Comparison of ENCODE assay signal across 8 mouse cellular contexts in the genomic region with DNA sequence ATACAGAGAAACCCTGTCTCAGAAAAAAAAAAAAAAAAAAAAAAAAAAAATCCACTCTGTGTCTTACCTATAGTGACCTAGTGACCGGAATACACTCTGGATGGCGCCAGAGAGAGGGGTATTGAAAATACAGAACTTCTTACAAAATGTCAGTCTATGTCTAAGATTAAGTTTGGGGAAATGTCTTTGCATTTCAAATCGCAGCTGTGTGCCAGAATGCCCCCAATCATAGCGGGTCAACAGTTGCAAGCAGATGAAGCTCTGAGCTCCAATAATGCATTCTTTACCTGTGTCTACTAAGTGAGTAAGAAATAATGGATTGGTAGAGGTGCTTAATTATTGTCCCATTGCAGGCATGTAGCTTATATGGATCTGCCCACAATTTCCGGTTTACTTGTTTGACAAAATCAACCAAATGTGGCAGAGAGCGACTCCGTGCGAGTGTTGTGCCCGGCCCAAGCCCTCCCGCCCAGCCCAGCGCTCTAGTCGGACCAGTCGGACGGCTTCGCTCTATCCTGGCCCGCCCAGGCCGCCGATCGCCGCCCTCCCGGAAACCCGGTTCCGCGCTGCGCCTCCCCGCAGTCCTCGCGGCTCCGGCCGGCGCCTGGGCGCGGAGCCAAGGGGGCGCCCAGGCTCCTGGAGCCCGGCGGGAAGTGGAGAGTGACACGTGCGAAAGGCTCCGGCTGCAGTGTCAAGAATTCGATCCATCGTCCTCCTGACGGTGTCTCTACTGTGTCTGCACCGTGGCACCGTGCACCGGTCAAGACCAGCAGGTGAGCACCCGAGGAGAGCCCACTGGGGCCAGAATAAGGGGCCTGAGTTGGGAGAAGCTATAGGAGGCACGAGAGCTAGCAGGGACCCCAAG. TPM values are rescaled to one million over a fixed set of nuclear protein-coding genes. Genes with fewer than 3 reads are reported as not detected.
A peak's percentile ranks its signal among the peaks of the same experiment; 100 is the strongest.
DNase-seq lines count a peak whose midpoint lies in the region; ATAC-seq lines count a peak whose summit lies in the region.

Gene Psd4, plus strand, starts transcription at position 551 of the 865 bp plus-strand sequence.

- H3K36me3 ChIP-seq in intestine, embryonic 16.5 days (ENCODE audit: control insufficient read depth, insufficient read depth, low read length) = no peaks in the 10 kb centered on the region
- H3K36me3 ChIP-seq in liver, embryonic 16.5 days (ENCODE audit: control insufficient read depth, insufficient read depth) = no peaks in the 10 kb centered on the region
- no peaks in the 10 kb centered on the region for H3K36me3 ChIP-seq in neural tube, embryonic 11.5 days (ENCODE audit: control insufficient read depth, insufficient read depth, low read length)

- no peaks in the 10 kb centered on the region for H3K27me3 ChIP-seq in intestine, embryonic 16.5 days (replicated peaks; ENCODE audit: control insufficient read depth, insufficient read depth, low read length)
- H3K27me3 ChIP-seq in liver, embryonic 16.5 days (ENCODE audit: control insufficient read depth, insufficient read depth, low read depth, low read length) = no peaks in the 10 kb centered on the region
- peaks cover 6% of the 10 kb centered on the region; the same call in 1 of the 2 replicates for H3K27me3 ChIP-seq in neural tube, embryonic 11.5 days (ENCODE audit: control insufficient read depth, insufficient read depth, low read length)

- 3% methylated on average over 47 of the region's 47 CpGs for WGBS in intestine, embryonic 16.5 days
- 1% methylated on average over 40 of the region's 47 CpGs for WGBS in liver, embryonic 16.5 days (ENCODE audit: insufficient replicate concordance)
- 4% methylated on average over 47 of the region's 47 CpGs for WGBS in neural tube, embryonic 11.5 days

- H3K9ac ChIP-seq in intestine, embryonic 16.5 days (ENCODE audit: low read depth, low read length) = peak within 1 kb of the TSS; percentile 65
- H3K9ac ChIP-seq in liver, embryonic 16.5 days (ENCODE audit: low read depth, low read length) = peak within 1 kb of the TSS; percentile 32
- H3K9ac ChIP-seq in neural tube, embryonic 11.5 days (ENCODE audit: low read length) = peak within 1 kb of the TSS; percentile 14; the same call in 1 of the 2 replicates

- H3K4me2 ChIP-seq in intestine, embryonic 16.5 days (ENCODE audit: low read depth, low read length) = peak within 1 kb of the TSS; percentile 76
- peak within 1 kb of the TSS; percentile 71 for H3K4me2 ChIP-seq in liver, embryonic 16.5 days (ENCODE audit: low read depth, low read length)
- peak within 1 kb of the TSS; percentile 58 for H3K4me2 ChIP-seq in neural tube, embryonic 11.5 days (ENCODE audit: low read depth)

- H3K4me3 ChIP-seq in intestine, embryonic 16.5 days (ENCODE audit: low read length) = peak within 1 kb of the TSS; percentile 46
- H3K4me3 ChIP-seq in liver, embryonic 16.5 days (ENCODE audit: low read depth, low read length) = peak within 1 kb of the TSS; percentile 49
- peak within 1 kb of the TSS; percentile 33 for H3K4me3 ChIP-seq in neural tube, embryonic 11.5 days (ENCODE audit: low read depth, low read length)

- H3K4me1 ChIP-seq in intestine, embryonic 16.5 days (ENCODE audit: control insufficient read depth, insufficient read depth, low read length) = peaks cover 5% of the 10 kb centered on the region; the same call in 1 of the 2 replicates
- peaks cover 4% of the 10 kb centered on the region; the same call in 1 of the 2 replicates for H3K4me1 ChIP-seq in liver, embryonic 16.5 days (ENCODE audit: control insufficient read depth, low read depth, low read length)
- no peaks in the 10 kb centered on the region for H3K4me1 ChIP-seq in neural tube, embryonic 11.5 days (ENCODE audit: control insufficient read depth, insufficient read depth, low read length)

- H3K27ac ChIP-seq in intestine, embryonic 16.5 days (ENCODE audit: low read length) = no peak within 1 kb of the TSS; the same call in 1 of the 2 replicates
- H3K27ac ChIP-seq in liver, embryonic 16.5 days (ENCODE audit: low read length) = no peak within 1 kb of the TSS
- H3K27ac ChIP-seq in neural tube, embryonic 11.5 days (ENCODE audit: low read depth, low read length) = no peak within 1 kb of the TSS

- ATAC-seq in frontal cortex, adult (ENCODE audit: low TSS enrichment) = peak; percentile 41
- peak; percentile 100 for ATAC-seq in intestine, embryonic 16.5 days
- ATAC-seq in liver, embryonic 16.5 days (ENCODE audit: low read depth) = peak; percentile 92
- peak; percentile 81 for ATAC-seq in neural tube, embryonic 11.5 days (ENCODE audit: insufficient read depth, low FRiP score, low TSS enrichment)

- H3K9me3 ChIP-seq in intestine, embryonic 16.5 days (ENCODE audit: control insufficient read depth, low read length) = no peaks in the 10 kb centered on the region
- H3K9me3 ChIP-seq in liver, embryonic 16.5 days (replicated peaks; ENCODE audit: control insufficient read depth, low read length) = no peaks in the 10 kb centered on the region
- H3K9me3 ChIP-seq in neural tube, embryonic 11.5 days (ENCODE audit: control insufficient read depth, low read length) = no peaks in the 10 kb centered on the region

- DNase-seq in frontal cortex, postnatal 14 days (ENCODE audit: low spot score in 2 of 2) = no peak
- peak; percentile 54 for DNase-seq in embryo, embryonic 10 days (ENCODE audit: low spot score)
- no peak for DNase-seq in gonadal fat pad, adult 2 months (ENCODE audit: low read depth)
- DNase-seq in neural tube, embryonic 11.5 days (ENCODE audit: low spot score) = peak; percentile 60
- DNase-seq in thymus, adult 18-20 months = peak; percentile 34 to 37

RNA-seq across cellular contexts. Expression of gene Psd4, which starts in this region (rescaled TPM):
- polyA plus RNA-seq in gonadal fat pad, adult 2 months (2012; rRNA removed) = 11.6 and 14.2 TPM in 2 replicates
- 6.1 and 7.2 TPM in 2 replicates for polyA plus RNA-seq in intestine, embryonic 16.5 days (2015; fragmentation: Nextera tagmentation; extraction: Ambion mirVana)
- polyA plus RNA-seq in liver, embryonic 16.5 days (2015; fragmentation: Nextera tagmentation; extraction: Ambion mirVana) = 6.8 and 7.3 TPM in 2 replicates
- 0.65 and 1.2 TPM in 2 replicates for polyA plus RNA-seq in neural tube, embryonic 11.5 days (2014; fragmentation: Nextera tagmentation; extraction: Ambion mirVana)

Comparison
In these comparisons a context has a peak if more than half of its experiments do, and no peak if none do; other contexts are left out.
1. ATAC-seq: peak in every context shown above with its lines; median percentile 100 in intestine, embryonic 16.5 days; 92 in liver, embryonic 16.5 days; 81 in neural tube, embryonic 11.5 days; 41 in frontal cortex, adult.
2. DNase-seq: peak in embryo, embryonic 10 days (single experiment), neural tube, embryonic 11.5 days (single experiment) and thymus, adult 18-20 months (2 of 2); none in frontal cortex, postnatal 14 days (0 of 2) and gonadal fat pad, adult 2 months (single experiment).
3. H3K9ac ChIP-seq: peak in every context shown above with its lines; median percentile 65 in intestine, embryonic 16.5 days; 32 in liver, embryonic 16.5 days; 14 in neural tube, embryonic 11.5 days.
4. Peak in every context shown above with its lines, with median percentiles within 50 percentile points of each other: H3K4me2 ChIP-seq and H3K4me3 ChIP-seq.